Mouse (Mus musculus): Measurements from ENCODE around the gene Ang.
"Not testable (repeated sequence)": the region's sequence is repeated elsewhere in the genome, so short reads cannot be mapped to it uniquely, and the experiment has no call there.

- TF ChIP-seq MAFK (IDR thresholded peaks at IDR 0.05; ENCODE audit: insufficient read depth, low read depth, low read length); ZNF384 (IDR thresholded peaks at IDR 0.05; ENCODE audit: low read depth, low read length); HCFC1 (IDR thresholded peaks at IDR 0.05; ENCODE audit: borderline replicate concordance, insufficient read depth, low read length); ZC3H11A (IDR thresholded peaks at IDR 0.05; ENCODE audit: borderline replicate concordance, low read depth, low read length): not testable (repeated sequence)
These were observed 7.3 kb downstream of the Ang start for GRCm38 (mm10) chr14:51098300-51098699.

Data from ES-E14 (cell line).